Mouse (Mus musculus): Measurements from ENCODE around the gene Ccnk. TPM values are rescaled to one million over a fixed set of nuclear protein-coding genes. Genes with fewer than 3 reads are reported as not detected.

Gene Ccnk
- total RNA-seq, 2 experiments from 2014 or later = 92.4 to 148 TPM

DNA sequence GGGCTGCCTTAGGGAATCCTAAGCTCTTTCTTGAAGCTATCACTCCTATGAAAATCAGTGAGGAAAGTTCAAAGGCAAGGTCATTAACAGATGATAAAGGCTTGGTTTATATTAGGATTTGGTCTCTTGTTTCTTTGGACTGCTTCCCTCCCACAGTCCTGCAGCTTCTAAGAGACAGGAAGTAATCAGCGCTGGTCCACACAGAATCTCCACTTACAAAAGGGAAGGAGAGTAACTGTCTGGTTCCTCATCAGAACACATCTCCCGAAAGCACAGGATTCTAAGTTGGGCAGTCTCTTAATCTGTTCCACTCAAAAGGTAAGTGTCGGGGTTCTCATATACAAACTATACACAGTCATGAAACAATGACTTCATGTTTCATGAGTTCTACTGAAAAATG, 10.5 kb upstream of the Ccnk start:
- DNase-seq = no peak
- H3K27ac ChIP-seq = peak overlapping the region; percentile 21; the same call in 1 of the 2 replicates
- no peak overlapping the region for H3K4me3 ChIP-seq
- no peak for TF ChIP-seq CTCF (IDR thresholded peaks at IDR 0.05)
- intact Hi-C loops (cut with DNase I) = no loop called here

- TF ChIP-seq CTCF (IDR thresholded peaks at IDR 0.05) = no peak
- intact Hi-C loops (cut with DNase I) = no loop called here
- Histone ChIP-seq H3K4me3 (no peak overlapping the region), H3K27ac (peak overlapping the region; percentile 8; the same call in 1 of the 2 replicates)
- no peak for DNase-seq
Observed at GRCm38 (mm10) chr12:108170467-108170866, 8.9 kb upstream of the Ccnk start.

DNA sequence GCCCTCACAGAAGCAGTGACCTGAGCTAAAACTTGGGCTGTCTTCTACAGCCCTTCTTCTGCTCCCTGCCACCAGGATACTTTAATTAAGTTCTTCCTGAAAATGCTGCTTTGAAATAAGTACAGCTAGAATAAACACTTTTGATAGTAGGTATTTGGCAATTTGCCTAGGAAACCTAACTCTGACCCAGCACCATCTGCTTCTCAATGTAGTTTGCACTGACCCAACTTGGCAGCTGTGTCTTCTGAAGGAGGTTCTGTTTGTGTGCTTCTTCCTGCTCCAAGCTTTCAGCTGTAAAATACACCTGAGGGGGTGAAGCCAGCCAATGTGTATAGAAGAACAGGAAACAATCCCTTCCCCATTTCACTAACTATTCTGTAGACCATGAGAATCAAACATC, 8.0 kb upstream of the Ccnk start:
- TF ChIP-seq CTCF (IDR thresholded peaks at IDR 0.05) = no peak
- no peak for DNase-seq
- Histone ChIP-seq H3K27ac (peak overlapping the region; percentile 10; the same call in 1 of the 2 replicates), H3K4me3 (no peak overlapping the region)
- intact Hi-C loops (cut with DNase I) = no loop called here

- DNase-seq = no peak
- TF ChIP-seq CTCF (IDR thresholded peaks at IDR 0.05) = no peak
- Histone ChIP-seq H3K27ac (no peak overlapping the region; the same call in 1 of the 2 replicates), H3K4me3 (no peak overlapping the region)
- intact Hi-C loops (cut with DNase I) = no loop called here
Observed at GRCm38 (mm10) chr12:108172639-108173038, 6.7 kb upstream of the Ccnk start.

- TF ChIP-seq CTCF (IDR thresholded peaks at IDR 0.05) = no peak
- H3K4me3 ChIP-seq = no peak overlapping the region
- intact Hi-C loops (cut with DNase I) = no loop called here
- H3K27ac ChIP-seq = peak overlapping the region; percentile 38
- DNase-seq = no peak
Observed at GRCm38 (mm10) chr12:108174606-108175505, 4.5 kb upstream of the Ccnk start.

GRCm38 (mm10) chr12:108176366-108176765, 3.0 kb upstream of the Ccnk start:
- intact Hi-C loops (cut with DNase I) = no loop called here
- no peak for TF ChIP-seq CTCF (IDR thresholded peaks at IDR 0.05)
- no peak for DNase-seq
- Histone ChIP-seq H3K4me3 (no peak overlapping the region), H3K27ac (peak overlapping the region; percentile 98; the same call in 1 of the 2 replicates)

- Histone ChIP-seq H3K27ac (peak overlapping the region; percentile 98), H3K4me3 (peak overlapping the region; percentile 84)
- DNase-seq = peak; percentile 80
- intact Hi-C loops (cut with DNase I) = no loop called here
- peak; percentile 7; the same call in 1 of the 2 replicates for TF ChIP-seq CTCF (IDR thresholded peaks at IDR 0.05)
Observed at GRCm38 (mm10) chr12:108178331-108179245, 791 bp upstream of the Ccnk start.

GRCm38 (mm10) chr12:108179246-108179320, 296 bp upstream of the Ccnk start, which contains the start of gene Setd3:
Gene Setd3, minus strand, starts transcription at chr12:108179314.
- TF ChIP-seq CTCF (IDR thresholded peaks at IDR 0.05) = no peak
- no peak for DNase-seq
- Histone ChIP-seq H3K27ac (peak within 1 kb of the TSS; percentile 100), H3K4me3 (peak within 1 kb of the TSS; percentile 100)
- intact Hi-C loops (cut with DNase I) = no loop called here

DNA sequence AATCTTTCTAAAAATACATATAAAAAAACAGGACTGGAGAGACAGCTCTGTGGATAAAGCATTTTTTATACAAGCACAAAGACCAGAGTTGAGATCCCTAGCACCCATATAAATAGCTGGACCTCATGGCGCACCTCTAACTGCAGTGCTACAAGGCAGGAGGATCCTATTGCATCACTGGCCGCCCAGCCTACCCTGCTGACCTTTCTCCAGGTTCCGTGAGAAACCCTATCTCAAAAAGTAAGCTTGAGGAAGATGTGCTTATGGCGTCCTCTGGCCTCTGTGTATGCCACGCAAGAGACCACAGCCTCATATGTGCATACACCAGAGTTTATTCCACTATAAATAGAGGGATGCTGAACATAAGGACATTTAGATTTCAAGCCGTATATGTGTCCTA, 2.3 kb downstream of the Ccnk start:
- intact Hi-C loops (cut with DNase I) = no loop called here
- Histone ChIP-seq H3K27ac (peak overlapping the region; percentile 100), H3K4me3 (peak overlapping the region; percentile 100)
- no peak for TF ChIP-seq CTCF (IDR thresholded peaks at IDR 0.05)
- peak; percentile 57 for DNase-seq

DNA sequence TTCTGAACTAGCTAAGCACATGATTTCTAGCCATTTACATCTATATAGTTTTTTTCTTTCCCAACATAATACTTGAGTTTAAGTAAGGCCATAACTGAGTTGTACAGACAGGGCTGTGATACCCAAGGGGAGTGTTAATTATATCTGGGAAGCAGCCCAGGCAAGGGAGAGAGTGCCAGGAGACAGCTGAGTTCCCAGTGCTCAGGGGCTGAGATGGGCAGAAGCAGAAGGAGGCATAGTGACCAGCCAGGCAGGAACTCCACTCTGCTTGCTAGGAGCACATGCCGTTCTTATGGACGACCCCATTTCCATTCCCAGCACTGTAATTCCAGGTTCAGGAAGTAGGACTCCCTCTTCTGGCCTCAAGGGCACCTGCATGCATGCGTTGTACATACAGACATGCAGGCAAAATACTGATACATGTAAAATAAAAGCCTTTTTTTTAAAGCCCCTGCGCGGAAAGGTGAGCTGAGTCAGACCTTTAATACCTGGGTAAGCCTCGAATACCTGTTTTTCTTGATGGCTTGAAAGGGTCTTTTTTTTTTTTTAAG, 8.2 kb downstream of the Ccnk start:
- no peak overlapping the region for H3K4me3 ChIP-seq
- peak; percentile 50 for TF ChIP-seq CTCF (IDR thresholded peaks at IDR 0.05)
- H3K27ac ChIP-seq = peak overlapping the region; percentile 76
- peak; percentile 84 for DNase-seq
- intact Hi-C loops (cut with DNase I) = no loop called here

DNA sequence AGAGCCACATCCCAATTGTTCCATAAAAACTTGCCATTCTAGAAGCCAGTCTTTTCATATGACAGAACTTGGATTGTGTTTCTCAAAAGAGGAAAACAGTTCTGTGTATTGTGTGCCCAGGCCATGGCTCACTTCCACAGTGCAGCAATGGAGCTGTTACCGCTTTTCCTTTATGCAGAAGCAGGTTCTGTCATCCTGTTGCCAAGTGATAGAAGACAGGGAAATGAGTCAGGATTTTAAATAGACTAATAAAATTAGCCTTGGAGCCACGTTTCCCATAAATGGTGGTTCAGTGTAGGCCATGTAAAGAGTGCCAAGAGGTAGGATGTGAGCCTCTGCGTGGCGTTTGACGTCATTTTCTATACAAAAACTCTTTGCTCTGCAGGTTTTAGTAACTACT, 14.5 kb downstream of the Ccnk start:
- intact Hi-C loops (cut with DNase I) = no loop called here

GRCm38 (mm10) chr12:108195761-108196160, 16.4 kb downstream of the Ccnk start:
- H3K4me3 ChIP-seq = no peak overlapping the region
- no peak for TF ChIP-seq CTCF (IDR thresholded peaks at IDR 0.05)
- no peak overlapping the region for H3K27ac ChIP-seq
- intact Hi-C loops (cut with DNase I) = no loop called here
- peak; percentile 8 for DNase-seq

More for the DNA sequence above, 14.5 kb downstream of the Ccnk start:
- peak overlapping the region; percentile 12; the same call in 1 of the 2 replicates for H3K27ac ChIP-seq
- no peak for TF ChIP-seq CTCF (IDR thresholded peaks at IDR 0.05)
- peak; percentile 2 for DNase-seq
- H3K4me3 ChIP-seq = no peak overlapping the region

DNA sequence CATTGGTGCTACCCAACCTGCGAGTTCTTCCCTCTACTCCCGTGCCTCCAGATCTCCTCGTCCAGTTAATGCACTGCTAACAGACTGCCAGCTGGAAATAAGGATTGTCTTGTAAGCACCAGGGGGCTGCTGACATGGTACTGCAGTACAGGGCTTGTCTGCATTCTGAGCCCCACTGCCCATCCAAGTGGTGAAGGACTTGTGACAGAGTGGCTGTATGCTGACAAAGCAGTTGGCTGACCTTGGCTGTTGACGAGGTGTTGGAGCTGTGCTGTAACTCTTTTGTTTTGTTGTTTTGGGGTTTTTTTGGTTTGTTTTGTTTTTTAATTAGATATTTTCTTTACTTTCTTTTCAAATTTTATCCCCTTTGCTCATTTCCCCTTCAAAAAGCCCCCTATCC, 19.1 kb downstream of the Ccnk start:
- TF ChIP-seq CTCF (IDR thresholded peaks at IDR 0.05) = no peak
- peak; percentile 16 for DNase-seq
- intact Hi-C loops (cut with DNase I) = no loop called here
- H3K4me3 ChIP-seq = no peak overlapping the region
- H3K27ac ChIP-seq = no peak overlapping the region
